Mouse (Mus musculus): Measurements from ENCODE around the gene Bzw1.

DNA sequence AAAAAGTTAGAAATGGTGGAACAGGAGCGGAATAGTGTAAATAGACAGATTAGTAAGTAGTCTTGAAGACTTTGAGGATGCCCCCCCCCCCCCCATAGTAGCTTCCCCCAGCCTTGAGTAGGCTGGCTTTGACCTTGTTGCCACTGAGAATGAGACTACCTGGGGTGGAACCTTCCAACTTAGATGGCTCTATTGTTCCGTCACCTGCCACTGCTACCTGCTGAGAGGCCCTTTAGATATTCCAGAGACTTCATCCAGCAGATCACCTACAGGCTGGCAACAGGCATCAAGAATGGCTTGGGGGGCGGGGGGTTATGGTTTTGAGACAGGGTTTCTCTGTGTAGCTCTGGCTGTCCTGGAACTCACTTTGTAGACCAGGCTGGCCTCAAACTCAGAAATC lies 31.9 kb downstream of the Bzw1 start:
- TF ChIP-seq CTCF (IDR thresholded peaks at IDR 0.05; ENCODE audit: control insufficient read depth, insufficient read depth, insufficient replicate concordance, low read depth, low read length) (no peak), POLR2A (IDR thresholded peaks at IDR 0.05; ENCODE audit: control insufficient read depth, low read depth, low read length) (no peak; the same call in 1 of the 2 replicates)
